Mouse (Mus musculus): ENCODE results near the gene Tmtc2.

- TF ChIP-seq CTCF (IDR thresholded peaks at IDR 0.05; ENCODE audit: low read depth) (no peak), EP300 (IDR thresholded peaks at IDR 0.05; ENCODE audit: low read depth) (no peak)
These were observed 26.2 kb downstream of the Tmtc2 start for GRCm38 (mm10) chr10:105548040-105548439.
